Mouse (Mus musculus): ENCODE measurements around the gene 1810013L24Rik. TPM values are rescaled to one million over a fixed set of nuclear protein-coding genes. Genes with fewer than 3 reads are reported as not detected.

Gene 1810013L24Rik
- polyA plus RNA-seq, 1 experiment from 2014 or later, result 23.2 TPM

GRCm38 (mm10) chr16:8810399-8811127, 19.3 kb upstream of the 1810013L24Rik start:
- peak overlapping the region; percentile 61 for H3K4me2 ChIP-seq
- H3K27me3 ChIP-seq (replicated peaks), result peaks cover 7% of the 10 kb centered on the region; the same call in 1 of the 2 replicates
- H3K4me3 ChIP-seq, result peak overlapping the region; percentile 39
- no peaks in the 10 kb centered on the region for H3K9me3 ChIP-seq (replicated peaks)
- WGBS (ENCODE audit: insufficient replicate concordance), result 73% methylated on average over 14 of the region's 14 CpGs
- H3K4me1 ChIP-seq, result peaks cover 27% of the 10 kb centered on the region
- peak overlapping the region; percentile 69 for H3K9ac ChIP-seq
- ATAC-seq, result peak; percentile 94
- no peaks in the 10 kb centered on the region for H3K36me3 ChIP-seq
- peak overlapping the region; percentile 93 for H3K27ac ChIP-seq

- Histone ChIP-seq H3K27ac (no peak overlapping the region), H3K4me1 (peaks cover 5% of the 10 kb centered on the region), H3K4me2 (no peak overlapping the region), H3K27me3 (replicated peaks) (peaks cover 8% of the 10 kb centered on the region), H3K4me3 (no peak overlapping the region), H3K9me3 (replicated peaks) (no peaks in the 10 kb centered on the region), H3K9ac (no peak overlapping the region), H3K36me3 (no peaks in the 10 kb centered on the region)
- no peak for ATAC-seq
- 54% methylated on average over 4 of the region's 4 CpGs for WGBS (ENCODE audit: insufficient replicate concordance)
Observed at GRCm38 (mm10) chr16:8817872-8818271, 12.0 kb upstream of the 1810013L24Rik start.

GRCm38 (mm10) chr16:8821429-8821828, 8.5 kb upstream of the 1810013L24Rik start:
- H3K9me3 ChIP-seq (replicated peaks), result no peaks in the 10 kb centered on the region
- H3K9ac ChIP-seq, result no peak overlapping the region
- H3K4me3 ChIP-seq, result no peak overlapping the region
- H3K4me1 ChIP-seq, result peaks cover 21% of the 10 kb centered on the region
- ATAC-seq, result no peak
- peaks cover 8% of the 10 kb centered on the region for H3K27me3 ChIP-seq (replicated peaks)
- H3K36me3 ChIP-seq, result no peaks in the 10 kb centered on the region
- WGBS (ENCODE audit: insufficient replicate concordance), result 77% methylated on average over 1 of the region's 1 CpGs
- peak overlapping the region; percentile 26; the same call in 1 of the 2 replicates for H3K27ac ChIP-seq
- no peak overlapping the region for H3K4me2 ChIP-seq

- 76% methylated on average over 4 of the region's 4 CpGs for WGBS (ENCODE audit: insufficient replicate concordance)
- no peaks in the 10 kb centered on the region for H3K36me3 ChIP-seq
- H3K4me2 ChIP-seq, result no peak overlapping the region
- H3K27ac ChIP-seq, result 0 out of 2 replicates have a peak overlapping the region, but pooled peaks have one; percentile 83
- peaks cover 6% of the 10 kb centered on the region for H3K27me3 ChIP-seq (replicated peaks)
- H3K9me3 ChIP-seq (replicated peaks), result no peaks in the 10 kb centered on the region
- H3K4me1 ChIP-seq, result peaks cover 21% of the 10 kb centered on the region
- no peak overlapping the region for H3K9ac ChIP-seq
- H3K4me3 ChIP-seq, result no peak overlapping the region
- ATAC-seq, result no peak
Observed at GRCm38 (mm10) chr16:8822586-8822985, 7.3 kb upstream of the 1810013L24Rik start.

- Histone ChIP-seq H3K27me3 (replicated peaks) (peaks cover 3% of the 10 kb centered on the region), H3K36me3 (no peaks in the 10 kb centered on the region), H3K9ac (peak overlapping the region; percentile 45; the same call in 1 of the 2 replicates), H3K27ac (peak overlapping the region; percentile 83), H3K9me3 (replicated peaks) (no peaks in the 10 kb centered on the region), H3K4me3 (no peak overlapping the region), H3K4me1 (peaks cover 27% of the 10 kb centered on the region), H3K4me2 (peak overlapping the region; percentile 12)
- peak; percentile 81 for ATAC-seq
- WGBS (ENCODE audit: insufficient replicate concordance), result 43% methylated on average over 2 of the region's 2 CpGs
Observed at GRCm38 (mm10) chr16:8823661-8824060, 6.2 kb upstream of the 1810013L24Rik start.

GRCm38 (mm10) chr16:8827366-8827765, 2.5 kb upstream of the 1810013L24Rik start:
- peaks cover 12% of the 10 kb centered on the region for H3K36me3 ChIP-seq
- peaks cover 36% of the 10 kb centered on the region for H3K4me1 ChIP-seq
- no peak overlapping the region for H3K27ac ChIP-seq
- ATAC-seq, result no peak
- H3K27me3 ChIP-seq (replicated peaks), result no peaks in the 10 kb centered on the region
- 76% methylated on average over 7 of the region's 7 CpGs for WGBS (ENCODE audit: insufficient replicate concordance)
- H3K4me2 ChIP-seq, result no peak overlapping the region
- H3K4me3 ChIP-seq, result no peak overlapping the region
- H3K9ac ChIP-seq, result no peak overlapping the region
- no peaks in the 10 kb centered on the region for H3K9me3 ChIP-seq (replicated peaks)

GRCm38 (mm10) chr16:8828636-8829563, 1.0 kb upstream of the 1810013L24Rik start:
- H3K4me2 ChIP-seq, result peak overlapping the region; percentile 99
- peaks cover 27% of the 10 kb centered on the region for H3K36me3 ChIP-seq
- no peaks in the 10 kb centered on the region for H3K9me3 ChIP-seq (replicated peaks)
- 10% methylated on average over 33 of the region's 33 CpGs for WGBS (ENCODE audit: insufficient replicate concordance)
- H3K4me3 ChIP-seq, result peak overlapping the region; percentile 100
- peak; percentile 50 for ATAC-seq
- H3K27me3 ChIP-seq (replicated peaks), result no peaks in the 10 kb centered on the region
- peak overlapping the region; percentile 100 for H3K27ac ChIP-seq
- peaks cover 36% of the 10 kb centered on the region for H3K4me1 ChIP-seq
- H3K9ac ChIP-seq, result peak overlapping the region; percentile 89

GRCm38 (mm10) chr16:8830431-8831211, 721 bp downstream of the 1810013L24Rik start:
- peak; percentile 45 for ATAC-seq
- H3K4me1 ChIP-seq, result peaks cover 45% of the 10 kb centered on the region
- no peaks in the 10 kb centered on the region for H3K9me3 ChIP-seq (replicated peaks)
- H3K9ac ChIP-seq, result peak overlapping the region; percentile 100
- H3K27me3 ChIP-seq (replicated peaks), result no peaks in the 10 kb centered on the region
- peak overlapping the region; percentile 100 for H3K4me3 ChIP-seq
- H3K4me2 ChIP-seq, result peak overlapping the region; percentile 81
- WGBS (ENCODE audit: insufficient replicate concordance), result under 1% methylated on average over 70 of the region's 74 CpGs
- peak overlapping the region; percentile 100 for H3K27ac ChIP-seq
- peaks cover 44% of the 10 kb centered on the region for H3K36me3 ChIP-seq

GRCm38 (mm10) chr16:8831241-8831640, 1.3 kb downstream of the 1810013L24Rik start:
- peak overlapping the region; percentile 100 for H3K27ac ChIP-seq
- no peaks in the 10 kb centered on the region for H3K9me3 ChIP-seq (replicated peaks)
- peak overlapping the region; percentile 81 for H3K4me2 ChIP-seq
- peaks cover 49% of the 10 kb centered on the region for H3K36me3 ChIP-seq
- peak overlapping the region; percentile 100 for H3K9ac ChIP-seq
- peaks cover 47% of the 10 kb centered on the region for H3K4me1 ChIP-seq
- no peak for ATAC-seq
- H3K27me3 ChIP-seq (replicated peaks), result no peaks in the 10 kb centered on the region
- H3K4me3 ChIP-seq, result peak overlapping the region; percentile 100
- 3% methylated on average over 12 of the region's 12 CpGs for WGBS (ENCODE audit: insufficient replicate concordance)

GRCm38 (mm10) chr16:8836876-8837275, 7.0 kb downstream of the 1810013L24Rik start:
- H3K9me3 ChIP-seq (replicated peaks), result no peaks in the 10 kb centered on the region
- H3K4me2 ChIP-seq, result peak overlapping the region; percentile 11
- WGBS (ENCODE audit: insufficient replicate concordance), result 81% methylated on average over 1 of the region's 1 CpGs
- peaks cover 96% of the 10 kb centered on the region for H3K36me3 ChIP-seq
- H3K27ac ChIP-seq, result peak overlapping the region; percentile 58
- peaks cover 60% of the 10 kb centered on the region for H3K4me1 ChIP-seq
- ATAC-seq, result peak; percentile 59
- no peak overlapping the region for H3K9ac ChIP-seq
- no peaks in the 10 kb centered on the region for H3K27me3 ChIP-seq (replicated peaks)
- no peak overlapping the region for H3K4me3 ChIP-seq

- Histone ChIP-seq H3K4me1 (peaks cover 54% of the 10 kb centered on the region), H3K9ac (no peak overlapping the region), H3K36me3 (peaks cover 96% of the 10 kb centered on the region), H3K4me3 (no peak overlapping the region), H3K4me2 (peak overlapping the region; percentile 11; the same call in 1 of the 2 replicates), H3K27me3 (replicated peaks) (no peaks in the 10 kb centered on the region), H3K9me3 (replicated peaks) (no peaks in the 10 kb centered on the region), H3K27ac (peak overlapping the region; percentile 58; the same call in 1 of the 2 replicates)
- 86% methylated on average over 1 of the region's 1 CpGs for WGBS (ENCODE audit: insufficient replicate concordance)
- peak; percentile 53; the same call in 1 of the 2 replicates for ATAC-seq
Observed at GRCm38 (mm10) chr16:8837595-8837994, 7.7 kb downstream of the 1810013L24Rik start.
